Mouse (Mus musculus): ENCODE measurements at regions not wholly inside any gene's neighbourhood (a gene's known extent, or its start where the extent isn't known, plus 50 kb on each side); places are given as distances from the start of the nearest gene placed in this dataset.

DNA sequence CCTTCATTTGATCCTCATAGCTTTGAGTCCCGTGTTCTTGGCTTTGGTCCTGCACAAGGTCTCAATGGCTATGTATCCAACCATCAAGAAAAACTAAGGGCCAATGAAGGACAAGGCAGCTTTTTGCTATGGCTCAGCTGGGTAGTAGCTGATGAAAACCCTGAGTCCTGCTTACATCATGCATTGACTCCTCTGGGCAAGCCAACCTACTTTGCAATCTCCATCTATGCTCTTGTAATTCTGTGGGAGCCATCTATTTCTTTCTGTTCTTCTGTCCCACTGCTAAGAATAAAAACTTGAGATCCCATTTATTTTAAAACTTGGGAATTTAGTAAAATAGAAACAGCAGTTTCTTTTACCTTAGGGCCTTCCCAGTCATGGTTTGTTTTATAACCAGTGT lies 391.0 kb upstream of the Lmcd1 start:
- H3K4me1 ChIP-seq (ENCODE audit: control insufficient read depth in 1 of 2, insufficient read depth in 2 of 2) = no peaks in the 10 kb centered on the region
- H3K4me2 ChIP-seq (ENCODE audit: insufficient read depth, low read depth, poor library complexity, severe bottlenecking) = no peak overlapping the region
- no peak for TF ChIP-seq NELFE (IDR thresholded peaks at IDR 0.05; ENCODE audit: low read depth, low read length)
- TF ChIP-seq BHLHE40 (IDR thresholded peaks at IDR 0.05; ENCODE audit: low read depth, low read length) = no peak
- TF ChIP-seq GABPA (IDR thresholded peaks at IDR 0.05; ENCODE audit: insufficient replicate concordance, low read depth, low read length) = no peak
- TF ChIP-seq IRF4 (IDR thresholded peaks at IDR 0.05; ENCODE audit: low read depth, low read length) = no peak
- TF ChIP-seq MEF2A (IDR thresholded peaks at IDR 0.05; ENCODE audit: borderline replicate concordance, low read depth, low read length) = no peak
- no peak for TF ChIP-seq MXI1 (IDR thresholded peaks at IDR 0.05; ENCODE audit: low read depth, low read length)
- no peak for TF ChIP-seq ELF1 (IDR thresholded peaks at IDR 0.05; ENCODE audit: low read depth, low read length)
- no peak for TF ChIP-seq HCFC1 (IDR thresholded peaks at IDR 0.05; ENCODE audit: low read depth, low read length)
- no peak for TF ChIP-seq ZNF384 (IDR thresholded peaks at IDR 0.05; ENCODE audit: low read depth, low read length)
- TF ChIP-seq SIN3A (IDR thresholded peaks at IDR 0.05; ENCODE audit: low read length) = no peak
- no peak for TF ChIP-seq ETS1 (conservative IDR thresholded peaks at IDR 0.05; ENCODE audit: low read depth, low read length)
- TF ChIP-seq UBTF (IDR thresholded peaks at IDR 0.05; ENCODE audit: low read depth, low read length) = no peak
- no peak for TF ChIP-seq ZKSCAN1 (IDR thresholded peaks at IDR 0.05; ENCODE audit: borderline replicate concordance, low read depth, low read length)
- no peak for TF ChIP-seq POLR2AphosphoS2 (IDR thresholded peaks at IDR 0.05; ENCODE audit: low read depth, low read length)
- TF ChIP-seq TBP (conservative IDR thresholded peaks at IDR 0.05; ENCODE audit: low read depth, low read length) = no peak
- TF ChIP-seq TCF12 (IDR thresholded peaks at IDR 0.05; ENCODE audit: low read depth, low read length) = no peak
- H3K9me3 ChIP-seq (replicated peaks; ENCODE audit: low read length) = peaks cover 29% of the 10 kb centered on the region
- H3K36me3 ChIP-seq (replicated peaks in 1 of 2; ENCODE audit: control insufficient read depth in 1 of 2, insufficient read depth in 1 of 2, low read length in 1 of 2) = no peaks in the 10 kb centered on the region
- H3K27me3 ChIP-seq (replicated peaks) = no peaks in the 10 kb centered on the region
- no peak overlapping the region for H3K9ac ChIP-seq (ENCODE audit: insufficient read depth, low read depth)
- in situ Hi-C loops (cut with MboI; ENCODE audit: low pct_ligation_motif_present, low pct_unique_long_range_greater_than_20kb, low sequenced_read_pairs) = no loop called here
- no peak overlapping the region for H3K27ac ChIP-seq (ENCODE audit: insufficient read depth, low read depth)
- dilution Hi-C loops (cut with MboI; ENCODE audit: extremely low pct_ligation_motif_present, extremely low pct_unique_long_range_greater_than_20kb, low sequenced_read_pairs) = no loop called here
- H3K4me3 ChIP-seq (replicated peaks in 1 of 3; ENCODE audit: low read depth in 2 of 3, low read length in 2 of 3, poor library complexity in 1 of 3) = no peak overlapping the region
- no peak for DNase-seq (ENCODE audit: extremely low read depth)
- H3K79me2 ChIP-seq (replicated peaks; ENCODE audit: control insufficient read depth, extremely low read depth, insufficient read depth, poor library complexity, severe bottlenecking) = no peaks in the 10 kb centered on the region

DNA sequence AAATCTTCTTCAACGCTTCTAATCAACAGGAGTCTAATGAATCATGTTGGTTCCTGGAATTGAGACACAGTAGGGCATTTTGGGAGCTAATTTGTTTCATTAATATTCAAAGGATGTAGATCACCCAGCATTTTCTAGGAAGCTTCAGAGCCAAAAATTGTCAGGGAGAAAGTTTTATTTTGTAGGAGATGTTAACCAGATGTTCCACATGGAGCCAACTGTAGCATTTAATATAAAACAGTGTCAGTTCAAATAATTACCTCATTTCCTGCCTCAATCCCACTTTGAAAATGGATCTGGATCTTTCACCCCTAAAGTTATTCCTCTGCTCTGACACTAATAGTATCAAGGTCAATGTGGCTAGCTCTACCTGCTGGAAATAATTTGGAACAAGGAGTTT lies 389.6 kb upstream of the Lmcd1 start:
- H3K4me1 ChIP-seq (ENCODE audit: control insufficient read depth in 1 of 2, insufficient read depth in 2 of 2) = no peaks in the 10 kb centered on the region
- no peak for DNase-seq (ENCODE audit: extremely low read depth)

More for the DNA sequence above, 389.6 kb upstream of the Lmcd1 start:
- in situ Hi-C loops (cut with MboI; ENCODE audit: low pct_ligation_motif_present, low pct_unique_long_range_greater_than_20kb, low sequenced_read_pairs) (no loop called here), dilution Hi-C loops (cut with MboI; ENCODE audit: extremely low pct_ligation_motif_present, extremely low pct_unique_long_range_greater_than_20kb, low sequenced_read_pairs) (no loop called here)
- Histone ChIP-seq H3K27me3 (replicated peaks) (no peaks in the 10 kb centered on the region), H3K4me3 (replicated peaks in 1 of 3; ENCODE audit: low read depth in 2 of 3, low read length in 2 of 3, poor library complexity in 1 of 3) (no peak overlapping the region), H3K9ac (ENCODE audit: insufficient read depth, low read depth) (no peak overlapping the region), H3K36me3 (replicated peaks in 1 of 2; ENCODE audit: control insufficient read depth in 1 of 2, insufficient read depth in 1 of 2, low read length in 1 of 2) (no peaks in the 10 kb centered on the region), H3K9me3 (replicated peaks; ENCODE audit: low read length) (peaks cover 32% of the 10 kb centered on the region), H3K4me2 (ENCODE audit: insufficient read depth, low read depth, poor library complexity, severe bottlenecking) (no peak overlapping the region), H3K27ac (ENCODE audit: insufficient read depth, low read depth) (no peak overlapping the region), H3K79me2 (replicated peaks; ENCODE audit: control insufficient read depth, extremely low read depth, insufficient read depth, poor library complexity, severe bottlenecking) (no peaks in the 10 kb centered on the region)
- TF ChIP-seq USF1 (IDR thresholded peaks at IDR 0.05; ENCODE audit: low read depth, low read length) (no peak), E2F4 (IDR thresholded peaks at IDR 0.05; ENCODE audit: insufficient replicate concordance, low read depth, low read length) (no peak), JUN (IDR thresholded peaks at IDR 0.05; ENCODE audit: insufficient read depth, low read depth, low read length) (no peak), ETS1 (conservative IDR thresholded peaks at IDR 0.05; ENCODE audit: low read depth, low read length) (no peak), SMC3 (IDR thresholded peaks at IDR 0.05; ENCODE audit: low read depth, low read length) (no peak), ZC3H11A (IDR thresholded peaks at IDR 0.05; ENCODE audit: low read depth, low read length) (no peak), RAD21 (IDR thresholded peaks at IDR 0.05; ENCODE audit: low read depth, low read length) (no peak), MXI1 (IDR thresholded peaks at IDR 0.05; ENCODE audit: low read depth, low read length) (no peak)

Data from CH12.LX (cell line).